Mouse (Mus musculus) G1E (cell line): ENCODE results near the gene Mad2l1.

Experiments
- CTCF ChIP-seq: IDR thresholded peaks from 2 replicates; pipeline ENCODE4 v1.5.1; 2012; ENCODE audit warnings: low read depth, low read length, inconsistent platforms, mixed read lengths
- GATA1 ChIP-seq: IDR thresholded peaks from 2 replicates; pipeline ENCODE4 v1.6.1; 2012; ENCODE audit warnings: borderline replicate concordance, low read length, inconsistent platforms, mixed read lengths

DNA sequence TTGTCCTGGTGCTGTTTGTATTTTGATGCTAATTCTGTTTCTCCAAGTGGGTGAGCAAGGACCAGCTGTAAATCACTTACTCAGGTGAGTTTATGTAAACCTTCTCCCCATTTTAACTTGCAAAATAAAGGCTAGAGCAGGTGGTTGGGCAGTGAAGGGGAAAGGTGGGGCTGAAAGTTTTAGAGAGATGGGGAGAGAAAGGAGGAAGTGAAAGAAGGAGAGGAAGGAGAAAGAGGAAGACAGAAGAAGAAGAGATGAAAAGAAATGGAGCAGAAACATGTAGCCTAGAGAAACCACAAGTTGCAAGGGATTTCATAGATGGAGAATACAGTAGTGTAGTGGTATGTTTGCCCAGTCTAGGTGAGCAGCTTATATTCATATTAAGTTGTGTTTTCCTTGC lies 60.6 kb downstream of the Mad2l1 start:
- TF ChIP-seq GATA1 (no peak), CTCF (no peak)
